Mouse (Mus musculus): ENCODE measurements at regions not wholly inside any gene's neighbourhood (a gene's known extent, or its start where the extent isn't known, plus 50 kb on each side); places are given as distances from the start of the nearest gene placed in this dataset.

DNA sequence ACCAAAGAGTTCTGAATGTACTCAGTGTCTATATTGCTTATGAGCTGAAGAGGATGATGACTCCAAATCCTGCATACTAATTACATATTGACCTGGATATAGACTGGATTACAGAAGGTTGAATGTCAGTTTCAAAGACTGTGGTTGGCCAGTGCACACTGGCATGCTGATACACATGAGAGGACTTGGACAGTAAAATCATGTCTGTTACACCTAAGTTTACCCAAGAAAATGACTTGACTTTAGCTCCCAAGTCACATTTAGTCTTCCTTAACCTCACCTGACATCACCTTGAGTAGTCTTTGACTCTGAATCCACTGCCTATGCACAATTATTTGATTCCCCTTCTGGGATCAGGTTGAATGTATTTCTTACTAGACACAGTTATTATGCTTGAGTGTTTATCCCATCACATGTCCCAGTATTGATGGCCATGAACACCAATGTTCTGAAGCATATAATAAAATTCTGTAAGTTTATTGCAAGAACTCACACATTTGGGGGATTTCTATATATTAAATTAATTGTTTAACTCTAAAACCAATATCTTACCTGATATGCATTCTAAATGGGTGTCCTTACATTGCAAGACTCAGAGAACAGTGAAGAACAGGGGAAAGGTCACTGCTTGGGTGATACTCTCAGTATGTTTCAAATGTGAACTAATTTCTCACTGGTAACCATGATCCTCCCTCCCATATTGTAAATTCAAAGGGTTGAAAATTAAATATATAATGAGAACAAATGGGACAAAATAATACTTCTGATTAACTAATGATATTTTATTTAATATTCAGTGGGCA, 116.0 kb downstream of the Olfr164 start:
- TF ChIP-seq POLR2A (IDR thresholded peaks at IDR 0.05; ENCODE audit: insufficient read length, low read depth) (no peak), MYOG (IDR thresholded peaks at IDR 0.05; ENCODE audit: control insufficient read depth in 1 of 3, insufficient read depth in 1 of 3, insufficient read length in 2 of 3, low read depth in 2 of 3) (no peak), REST (IDR thresholded peaks at IDR 0.05; ENCODE audit: insufficient read depth, insufficient read length) (no peak), POLR2AphosphoS2 (IDR thresholded peaks at IDR 0.05; ENCODE audit: insufficient read length, low read depth) (no peak), E2F4 (IDR thresholded peaks at IDR 0.05; ENCODE audit: insufficient read depth) (no peak), MAX (IDR thresholded peaks at IDR 0.05; ENCODE audit: low read depth) (no peak), USF1 (IDR thresholded peaks at IDR 0.05; ENCODE audit: low read depth) (no peak), SRF (IDR thresholded peaks at IDR 0.05; ENCODE audit: control insufficient read depth, insufficient read length, low read depth) (no peak), TCF3 (IDR thresholded peaks at IDR 0.05; ENCODE audit: insufficient read length, low read depth) (no peak)

Data from myocyte (in vitro differentiated cells).